Mouse (Mus musculus) myocyte (in vitro differentiated cells): Measurements from ENCODE around the gene Tmem220.

Experiments used
- MYOD1 ChIP-seq, 3 experiments: IDR thresholded peaks; one replicate each; pipeline ENCODE4 v1.6.1; 2011; ENCODE audit warnings: control low read depth in 2 of 3, low read depth in 2 of 3, mild to moderate bottlenecking in 2 of 3, moderate library complexity in 1 of 3; ENCODE audit not compliant: insufficient read length in 2 of 3, control insufficient read depth in 1 of 3
- POLR2A ChIP-seq: IDR thresholded peaks from one replicate; pipeline ENCODE4 v1.6.1; 2011; ENCODE audit warnings: low read depth, mild to moderate bottlenecking, control low read depth, moderate library complexity; ENCODE audit not compliant: insufficient read length

DNA sequence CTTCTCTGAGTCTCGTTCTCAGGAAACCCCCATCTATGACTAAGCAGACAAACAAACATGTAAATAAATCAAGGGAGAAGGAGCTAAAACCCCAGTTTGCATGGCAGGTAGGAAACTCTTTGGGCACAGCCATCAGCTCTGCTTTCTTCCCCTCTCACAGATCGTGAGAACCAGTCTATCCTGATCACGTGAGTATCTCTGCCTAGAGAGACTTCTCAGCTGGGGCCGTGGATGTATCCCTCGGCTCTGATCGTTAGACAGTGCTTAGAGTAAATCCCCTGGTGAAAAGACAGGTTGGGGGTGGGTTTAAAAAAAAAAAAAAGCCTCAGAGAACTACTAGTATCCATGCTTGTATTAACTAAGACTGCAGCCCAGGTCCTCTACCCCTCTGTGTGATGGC is 58.3 kb downstream of the Tmem220 start:
- no peak for TF ChIP-seq POLR2A
- TF ChIP-seq MYOD1 (IDR thresholded peaks at IDR 0.05; ENCODE audit: control insufficient read depth in 1 of 3, insufficient read length in 2 of 3, low read depth in 2 of 3), result no peak
